Mouse (Mus musculus) spleen, embryonic (tissue): ENCODE results near the gene Fubp1.
"Not testable (repeated sequence)": the region's sequence is repeated elsewhere in the genome, so short reads cannot be mapped to it uniquely, and the experiment has no call there.

Experiments used
- CTCF ChIA-PET: fragments of 350-600 bp; sonication (Branson Sonifier 250); formaldehyde crosslinking; loops from one replicate; lab custom pipeline; 2022; lab: Charles Lee

The Fubp1 gene

GRCm38 (mm10) chr3:152231333-152232100 is 21.3 kb downstream of the Fubp1 start:
- CTCF ChIA-PET: no interaction called here

- CTCF ChIA-PET: no interaction called here
Observed at GRCm38 (mm10) chr3:152235238-152235637, 25.0 kb downstream of the Fubp1 start.

DNA sequence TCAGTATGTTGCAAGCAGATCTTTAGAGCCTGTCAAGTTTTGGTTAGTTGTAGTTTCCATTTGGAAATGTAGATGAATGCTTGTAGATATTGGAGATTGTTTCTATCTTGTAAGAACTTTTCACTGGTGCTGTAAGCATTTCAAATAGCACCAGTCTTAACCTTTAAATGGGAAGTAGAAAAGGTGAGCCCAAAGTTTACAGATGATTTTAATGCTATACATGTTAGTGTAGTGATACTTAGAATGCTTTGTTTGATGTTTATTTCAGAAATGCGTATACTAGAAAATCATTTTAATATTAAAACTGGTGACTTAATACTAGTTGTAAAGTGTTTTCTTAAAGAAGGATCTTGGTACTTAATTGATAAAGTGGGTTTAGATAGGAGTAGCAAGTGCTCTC is 25.6 kb downstream of the Fubp1 start:
- CTCF ChIA-PET: no interaction called here

- CTCF ChIA-PET: no interaction called here
Observed at GRCm38 (mm10) chr3:152238836-152239235, 28.6 kb downstream of the Fubp1 start.

- CTCF ChIA-PET: no interaction called here
Observed at GRCm38 (mm10) chr3:152239592-152239991, 29.4 kb downstream of the Fubp1 start.

DNA sequence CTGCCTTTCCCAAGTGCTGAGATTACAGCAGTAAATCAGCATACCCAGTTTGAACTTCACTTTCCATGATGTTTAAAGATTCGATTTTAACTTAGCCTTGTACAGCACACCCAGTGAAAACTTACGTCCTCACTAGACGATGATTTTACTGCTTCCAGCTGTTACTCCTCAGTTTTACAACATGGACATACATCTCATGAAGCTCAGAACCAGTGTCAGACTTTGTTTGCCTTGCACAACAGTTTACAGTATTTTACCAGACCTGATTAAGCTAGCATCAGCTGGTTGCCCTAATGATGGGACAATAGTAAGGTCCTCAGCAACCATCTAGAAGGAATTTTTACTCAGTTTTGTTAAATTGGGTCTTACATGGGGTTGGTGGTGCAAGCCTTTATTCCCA is 30.9 kb downstream of the Fubp1 start:
- CTCF ChIA-PET: no interaction called here

DNA sequence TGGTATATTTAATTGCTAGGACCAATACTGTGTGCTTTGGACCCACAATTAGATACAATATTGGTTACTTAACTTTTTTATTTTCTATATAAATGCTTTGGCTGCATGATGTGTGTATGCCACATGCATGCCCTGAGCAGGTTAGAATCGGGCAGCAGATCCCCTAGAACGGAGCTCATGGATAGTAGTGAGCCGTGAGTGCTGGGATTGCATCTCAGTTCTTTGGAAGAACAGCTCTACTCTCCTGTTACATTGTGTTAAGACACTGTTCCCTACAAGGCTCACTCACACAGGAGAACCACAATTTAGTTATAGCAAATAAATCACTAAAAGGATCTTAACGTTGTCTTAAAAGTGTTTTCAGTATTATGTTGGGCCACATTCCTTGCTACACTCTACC is 33.1 kb downstream of the Fubp1 start:
- CTCF ChIA-PET: no interaction called here

DNA sequence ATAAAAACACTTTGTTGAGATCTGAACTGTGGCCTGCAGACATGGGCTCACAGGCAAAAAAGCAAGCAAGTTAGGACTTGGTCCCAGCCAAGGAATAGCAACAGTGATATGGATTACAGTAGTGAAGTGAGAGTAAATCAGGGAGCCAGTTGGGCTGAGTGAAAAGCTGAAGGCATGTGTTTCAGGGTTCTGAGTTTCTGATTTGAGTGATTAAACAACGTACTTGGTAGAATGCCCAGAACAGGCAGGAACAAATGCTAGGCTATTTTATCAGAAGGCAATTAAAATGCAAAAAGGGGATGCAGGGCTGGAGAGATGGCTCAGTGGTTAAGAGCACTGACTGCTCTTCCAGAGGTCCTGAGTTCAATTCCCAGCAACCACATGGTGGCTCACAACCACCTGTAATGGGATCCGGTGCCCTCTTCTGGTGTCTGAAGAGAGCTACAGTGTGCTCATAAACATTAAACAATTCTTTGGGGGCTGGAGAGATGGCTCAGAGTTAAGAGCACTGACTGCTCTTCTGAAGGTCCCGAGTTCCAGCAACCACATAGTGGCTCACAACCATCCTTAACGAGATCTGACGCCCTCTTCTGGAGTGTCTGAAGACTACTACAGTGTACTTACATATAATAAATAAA is 35.2 kb downstream of the Fubp1 start:
- CTCF ChIA-PET: no interaction called here

- CTCF ChIA-PET: interaction anchor here (0.5 kb wide), 1 partner anchor 67 kb away, joined by 3 read pairs; no protein-coding TSS in a partner anchor
Observed at GRCm38 (mm10) chr3:152247708-152248107, 37.5 kb downstream of the Fubp1 start.

GRCm38 (mm10) chr3:152250487-152250886 is 40.3 kb downstream of the Fubp1 start:
- CTCF ChIA-PET: no interaction called here

DNA sequence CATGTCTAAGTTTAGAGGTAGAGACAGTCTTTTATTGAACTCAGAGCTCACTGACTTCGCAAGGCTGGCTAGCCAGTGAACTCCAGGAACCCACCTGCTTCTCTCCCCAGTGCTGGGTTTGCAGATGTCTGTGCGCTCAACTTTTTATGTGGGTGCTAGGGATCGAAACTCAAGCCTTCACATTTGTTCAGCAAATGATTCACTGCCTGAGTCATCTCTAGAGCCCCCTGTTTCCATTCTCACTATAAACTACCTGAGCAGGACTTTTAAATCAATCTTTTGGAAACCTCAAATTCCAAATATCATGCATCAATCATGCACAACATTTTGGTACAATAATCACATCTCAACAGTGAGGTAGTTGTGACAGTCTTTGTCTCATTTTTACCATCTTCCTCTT is 47.3 kb downstream of the Fubp1 start:
- CTCF ChIA-PET: interaction anchor here (0.8 kb wide), 1 partner anchor 31 kb away, joined by 3 read pairs; no protein-coding TSS in a partner anchor

DNA sequence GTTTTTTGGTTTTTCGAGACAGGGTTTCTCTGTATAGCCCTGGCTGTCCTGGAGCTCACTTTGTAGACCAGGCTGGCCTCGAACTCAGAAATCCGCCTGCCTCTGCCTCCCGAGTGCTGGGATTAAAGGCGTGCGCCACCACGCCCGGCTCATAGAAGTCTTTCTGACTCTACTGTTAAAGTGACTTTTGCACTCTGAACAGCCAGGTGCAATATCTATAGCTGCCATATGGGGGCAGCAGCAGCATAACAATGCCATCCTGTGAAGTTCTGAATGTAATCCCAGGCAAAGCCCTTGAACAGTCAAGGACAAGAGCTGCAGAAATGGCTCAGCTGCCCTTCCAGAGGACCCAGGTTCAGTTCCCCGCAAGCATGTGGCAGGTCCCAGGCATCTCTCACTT is 49.2 kb downstream of the Fubp1 start:
- CTCF ChIA-PET: not testable (repeated sequence)

DNA sequence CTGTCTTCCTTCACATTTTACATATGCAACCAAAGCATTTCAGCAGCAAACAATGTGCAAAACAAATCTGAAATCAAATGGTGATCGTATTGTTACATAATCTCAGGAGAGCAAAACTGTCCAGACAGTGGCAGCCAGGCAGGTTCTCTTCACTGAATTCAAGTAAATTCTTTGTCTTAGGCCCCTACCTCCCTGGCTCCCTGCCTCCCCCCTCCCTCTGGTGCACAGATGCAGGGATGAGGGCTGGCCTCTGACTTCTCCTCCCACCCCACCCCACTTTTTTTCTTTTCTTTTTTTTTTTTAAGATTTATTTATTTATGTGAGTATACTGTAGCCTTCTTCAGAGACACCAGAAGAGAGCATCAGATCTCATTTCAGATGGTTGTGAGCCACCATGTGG is 50.1 kb downstream of the Fubp1 start:
- CTCF ChIA-PET: no interaction called here

GRCm38 (mm10) chr3:152261436-152261835 is 51.2 kb downstream of the Fubp1 start:
- CTCF ChIA-PET: no interaction called here

GRCm38 (mm10) chr3:152261948-152262347 is 51.7 kb downstream of the Fubp1 start:
- CTCF ChIA-PET: no interaction called here

DNA sequence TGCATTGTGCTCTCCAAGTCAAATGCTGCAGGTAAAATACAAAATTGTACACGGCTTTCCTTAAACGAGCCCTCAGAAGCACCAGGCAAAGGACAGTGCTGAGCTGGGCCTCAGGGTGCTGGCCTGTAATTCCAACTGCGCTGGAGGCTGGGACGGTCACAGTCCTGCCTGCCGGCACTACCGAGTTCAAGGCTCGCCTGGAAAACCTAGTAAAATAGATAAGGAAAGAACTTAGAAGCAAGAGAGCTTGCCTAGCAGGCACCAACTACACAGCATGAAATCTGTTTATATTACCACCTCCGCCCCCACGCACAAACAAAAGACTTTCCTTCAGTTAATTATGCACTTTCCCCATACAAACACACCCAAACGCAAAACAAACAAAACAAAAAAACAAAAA is 54.2 kb downstream of the Fubp1 start:
- CTCF ChIA-PET: no interaction called here

- CTCF ChIA-PET: no interaction called here
Observed at GRCm38 (mm10) chr3:152264830-152265229, 54.6 kb downstream of the Fubp1 start.

GRCm38 (mm10) chr3:152265351-152266035 is 55.3 kb downstream of the Fubp1 start:
- CTCF ChIA-PET: no interaction called here

- CTCF ChIA-PET: no interaction called here
Observed at GRCm38 (mm10) chr3:152266036-152266421, 55.8 kb downstream of the Fubp1 start, which contains the start of gene Nexn. Gene Nexn (minus strand): TSS chr3:152266350.

DNA sequence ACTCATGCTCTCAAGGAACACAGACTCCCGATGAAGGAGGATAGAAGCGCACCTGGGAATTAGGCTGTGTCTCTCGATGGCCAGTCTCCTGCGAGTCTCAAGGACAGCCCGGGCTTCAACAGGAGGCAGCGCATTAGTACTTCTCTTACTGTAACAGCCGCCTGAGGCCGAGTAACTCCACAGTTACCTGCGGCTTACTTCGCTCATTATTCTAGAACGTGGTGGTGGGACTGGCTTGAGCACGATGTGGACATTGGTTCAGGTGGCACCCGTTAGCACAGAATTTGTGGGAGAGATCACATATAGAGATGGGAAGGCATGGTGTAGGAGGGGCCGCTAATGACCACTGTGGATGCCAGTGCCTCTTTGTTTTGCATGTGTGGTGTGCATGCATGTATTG is 57.9 kb downstream of the Fubp1 start:
- CTCF ChIA-PET: no interaction called here

- CTCF ChIA-PET: interaction anchor here (0.7 kb wide), 1 partner anchor 9 kb away, joined by 3 read pairs; no protein-coding TSS in a partner anchor
Observed at GRCm38 (mm10) chr3:152271071-152271710, 61.0 kb downstream of the Fubp1 start.

DNA sequence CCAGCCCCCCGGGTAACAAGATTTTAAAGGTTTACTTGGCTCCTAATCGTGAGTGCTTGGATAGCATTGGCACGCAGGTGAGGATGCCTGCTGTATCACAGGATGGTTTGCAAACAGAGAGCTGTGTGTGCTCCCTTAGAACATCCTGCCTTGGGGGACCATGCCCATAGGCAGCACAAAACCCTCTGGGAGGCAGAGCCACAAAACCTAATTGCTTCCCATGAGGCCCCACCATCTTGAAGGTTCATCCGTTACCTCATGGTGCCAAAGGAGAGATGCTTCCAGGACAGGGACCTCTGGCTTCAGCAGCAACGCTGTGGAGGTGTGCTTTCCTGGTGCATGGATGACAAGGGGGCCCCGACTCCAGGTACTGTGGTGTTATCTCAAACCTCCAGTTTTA is 61.7 kb downstream of the Fubp1 start:
- CTCF ChIA-PET: no interaction called here
